In the genomic region with DNA sequence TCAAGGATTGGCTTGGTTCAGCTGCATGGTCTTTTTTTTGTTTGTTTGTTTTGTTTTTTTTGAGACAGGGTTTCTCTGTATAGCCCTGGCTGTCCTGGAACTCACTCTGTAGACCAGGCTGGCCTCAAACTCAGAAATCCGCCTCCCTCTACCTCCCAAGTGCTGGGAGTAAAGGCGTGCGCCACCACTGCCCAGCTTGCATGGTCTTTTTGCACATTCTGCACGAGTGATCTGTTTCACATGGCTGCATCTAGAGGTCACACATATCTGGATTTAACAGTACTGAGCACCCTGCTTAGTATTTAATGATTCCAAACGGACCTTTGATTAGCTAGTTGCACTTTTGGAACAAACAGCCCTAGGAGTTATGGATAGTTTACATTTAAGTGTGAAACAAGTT, we compare ENCODE assay signal across 20 mouse cellular contexts. TPM values are rescaled to one million over a fixed set of nuclear protein-coding genes. Genes with fewer than 3 reads are reported as not detected.
A peak's percentile ranks its signal among the peaks of the same experiment; 100 is the strongest.
DNase-seq lines count a peak whose midpoint lies in the region; ATAC-seq and TF ChIP-seq lines count a peak whose summit lies in the region.
"Had no signal": no experiment of that assay in that cellular context is flagged by ENCODE, and none has a peak within 500 bp of the region (broad histone marks: within the 10 kb centered on the region; RNA-seq: fewer than 3 reads in every experiment).

No protein-coding gene starts in this region.

- H3K27me3 ChIP-seq in stomach, embryonic 16.5 days (ENCODE audit: control insufficient read depth, insufficient read depth, low read length), result no peaks in the 10 kb centered on the region
- no peaks in the 10 kb centered on the region for H3K27me3 ChIP-seq in stomach, postnatal 0 days (ENCODE audit: control insufficient read depth, insufficient read depth, low read length)
- H3K27me3 ChIP-seq in intestine, postnatal 0 days (replicated peaks; ENCODE audit: control insufficient read depth, insufficient read depth, low read length), result no peaks in the 10 kb centered on the region
- no peaks in the 10 kb centered on the region for H3K27me3 ChIP-seq in liver, embryonic 15.5 days
- H3K27me3 ChIP-seq: midbrain, embryonic 12.5 days had no signal

- H3K4me2 ChIP-seq in stomach, embryonic 16.5 days (ENCODE audit: low read depth, low read length), result no peak overlapping the region
- no peak overlapping the region for H3K4me2 ChIP-seq in stomach, postnatal 0 days (replicated peaks; ENCODE audit: low read depth)
- no peak overlapping the region for H3K4me2 ChIP-seq in intestine, postnatal 0 days (replicated peaks; ENCODE audit: low read depth)
- peak overlapping the region; percentile 46; the same call in 1 of the 2 replicates for H3K4me2 ChIP-seq in liver, embryonic 15.5 days
- H3K4me2 ChIP-seq: heart, embryonic 13.5 days; lung, embryonic 14.5 days; midbrain, embryonic 12.5 days had no signal

- no peak for TF ChIP-seq EP300 in stomach, postnatal 0 days (optimal IDR thresholded peaks at IDR 0.05)

- 0 out of 2 replicates have a peak, but pooled peaks cover 2% of the 10 kb centered on the region for H3K4me1 ChIP-seq in stomach, embryonic 16.5 days (ENCODE audit: control insufficient read depth, insufficient read depth, low read length)
- H3K4me1 ChIP-seq in stomach, postnatal 0 days (replicated peaks; ENCODE audit: control insufficient read depth, insufficient read depth), result no peaks in the 10 kb centered on the region
- peaks cover 23% of the 10 kb centered on the region for H3K4me1 ChIP-seq in bone marrow macrophage, adult 2 months (ENCODE audit: control insufficient read depth, insufficient read depth, low read length)
- H3K4me1 ChIP-seq in intestine, postnatal 0 days (replicated peaks; ENCODE audit: control insufficient read depth, insufficient read depth, low read length), result no peaks in the 10 kb centered on the region; the same call in none of the 2 replicates
- peaks cover 15% of the 10 kb centered on the region for H3K4me1 ChIP-seq in liver, embryonic 15.5 days (replicated peaks)
- H3K4me1 ChIP-seq: embryonic facial prominence, embryonic 10.5 days; heart, embryonic 13.5 days; midbrain, embryonic 12.5 days had no signal

- H3K27ac ChIP-seq in stomach, embryonic 16.5 days (ENCODE audit: low read length), result 0 out of 2 replicates have a peak overlapping the region, but pooled peaks have one; percentile 34
- H3K27ac ChIP-seq in stomach, postnatal 0 days (replicated peaks), result no peak overlapping the region
- peak overlapping the region; percentile 15; the same call in 1 of the 2 replicates for H3K27ac ChIP-seq in bone marrow macrophage, adult 2 months (ENCODE audit: insufficient read depth, low read depth, low read length)
- peak overlapping the region; percentile 90; the same call in 1 of the 2 replicates for H3K27ac ChIP-seq in intestine, postnatal 0 days (ENCODE audit: low read depth, low read length)
- H3K27ac ChIP-seq in liver, embryonic 15.5 days (replicated peaks), result no peak overlapping the region
- H3K27ac ChIP-seq: embryonic facial prominence, embryonic 10.5 days; heart, embryonic 13.5 days; midbrain, embryonic 12.5 days had no signal

- no peak for DNase-seq in stomach, postnatal 0 days (ENCODE audit: low spot score)
- no peak for DNase-seq in cerebellum, postnatal 14 days
- DNase-seq in right cerebral cortex, adult 2 months (ENCODE audit: low spot score in 2 of 2), result no peak
- no peak for DNase-seq in cerebellum, adult 8-10 months
- DNase-seq: adrenal gland, postnatal 10 days; cerebellum, adult 18-20 months; gastrocnemius, postnatal 10 days; heart, postnatal 4 days; lung, embryonic 14.5 days; lung, postnatal 4 days; retina, postnatal 1 day; right cerebral cortex, postnatal 4 days had no signal

- no peak for ATAC-seq in stomach, embryonic 16.5 days (ENCODE audit: insufficient read depth, low FRiP score)
- ATAC-seq in stomach, postnatal 0 days (ENCODE audit: low FRiP score, low TSS enrichment), result no peak; the same call in 1 of the 2 replicates
- no peak for ATAC-seq in intestine, postnatal 0 days
- ATAC-seq in liver, embryonic 15.5 days (ENCODE audit: insufficient read depth), result no peak; the same call in 1 of the 2 replicates
- ATAC-seq: hindbrain, embryonic 16.5 days had no signal

- TF ChIP-seq CTCF in stomach, postnatal 0 days (IDR thresholded peaks at IDR 0.05; ENCODE audit: low read depth), result no peak
- no peak for TF ChIP-seq CTCF in bone marrow macrophage, adult 2 months (IDR thresholded peaks at IDR 0.05; ENCODE audit: low read depth, low read length)
- no peak for TF ChIP-seq CTCF in intestine, postnatal 0 days (IDR thresholded peaks at IDR 0.05; ENCODE audit: low read depth)

- no peak overlapping the region for H3K4me3 ChIP-seq in stomach, embryonic 16.5 days (replicated peaks; ENCODE audit: low read length)
- H3K4me3 ChIP-seq in stomach, postnatal 0 days (ENCODE audit: low read depth, low read length), result no peak overlapping the region
- H3K4me3 ChIP-seq in bone marrow macrophage, adult 2 months (ENCODE audit: insufficient read depth, low read length), result no peak overlapping the region
- no peak overlapping the region for H3K4me3 ChIP-seq in intestine, postnatal 0 days (ENCODE audit: low read depth, low read length)
- H3K4me3 ChIP-seq in liver, embryonic 15.5 days (replicated peaks), result no peak overlapping the region
- H3K4me3 ChIP-seq: embryonic facial prominence, embryonic 10.5 days; heart, embryonic 13.5 days; midbrain, embryonic 12.5 days had no signal

- H3K9ac ChIP-seq in stomach, embryonic 16.5 days (ENCODE audit: low read length), result no peak overlapping the region
- H3K9ac ChIP-seq in stomach, postnatal 0 days (ENCODE audit: low read length), result no peak overlapping the region
- H3K9ac ChIP-seq in intestine, postnatal 0 days (ENCODE audit: low read depth, low read length), result no peak overlapping the region
- H3K9ac ChIP-seq in liver, embryonic 15.5 days, result no peak overlapping the region
- H3K9ac ChIP-seq: heart, embryonic 13.5 days; lung, embryonic 14.5 days; midbrain, embryonic 12.5 days had no signal

- no peaks in the 10 kb centered on the region for H3K9me3 ChIP-seq in stomach, embryonic 16.5 days (replicated peaks; ENCODE audit: control insufficient read depth, low read length)
- no peaks in the 10 kb centered on the region for H3K9me3 ChIP-seq in stomach, postnatal 0 days (ENCODE audit: control insufficient read depth, low read length)
- no peaks in the 10 kb centered on the region for H3K9me3 ChIP-seq in intestine, postnatal 0 days (ENCODE audit: control insufficient read depth)
- no peaks in the 10 kb centered on the region for H3K9me3 ChIP-seq in liver, embryonic 15.5 days (replicated peaks)
- H3K9me3 ChIP-seq: embryonic facial prominence, embryonic 10.5 days; heart, embryonic 13.5 days; midbrain, embryonic 12.5 days had no signal

- no peak for TF ChIP-seq POLR2A in bone marrow macrophage, adult 2 months (IDR thresholded peaks at IDR 0.05; ENCODE audit: borderline replicate concordance, low read depth, low read length)

- no peaks in the 10 kb centered on the region for H3K36me3 ChIP-seq in stomach, embryonic 16.5 days (ENCODE audit: control insufficient read depth, insufficient read depth, low read length)
- peaks cover 6% of the 10 kb centered on the region; the same call in 1 of the 2 replicates for H3K36me3 ChIP-seq in stomach, postnatal 0 days (ENCODE audit: control insufficient read depth, insufficient read depth, low read length)
- H3K36me3 ChIP-seq in intestine, postnatal 0 days (ENCODE audit: control insufficient read depth, insufficient read depth), result peaks cover 55% of the 10 kb centered on the region
- H3K36me3 ChIP-seq in liver, embryonic 15.5 days (replicated peaks), result peaks cover 12% of the 10 kb centered on the region; the same call in 1 of the 2 replicates

- WGBS in stomach, embryonic 16.5 days, result 79% methylated on average over 5 of the region's 5 CpGs
- 80% methylated on average over 5 of the region's 5 CpGs for WGBS in stomach, postnatal 0 days
- WGBS in intestine, postnatal 0 days, result 72% methylated on average over 5 of the region's 5 CpGs
- 67% methylated on average over 5 of the region's 5 CpGs for WGBS in liver, embryonic 15.5 days (ENCODE audit: insufficient replicate concordance)

RNA-seq across cellular contexts. Expression of a gene that starts 22.5 kb away (rescaled TPM):
- 14.6 and 15.3 TPM in 2 replicates for polyA plus RNA-seq in stomach, embryonic 16.5 days (2015; fragmentation: Nextera tagmentation; extraction: Ambion mirVana)
- polyA plus RNA-seq in stomach, postnatal 0 days (2015; fragmentation: Nextera tagmentation; extraction: Ambion mirVana), result 7.4 and 8.1 TPM in 2 replicates
- 23.4 and 26.1 TPM in 2 replicates for polyA plus RNA-seq in bone marrow macrophage, adult 2 months (2012; ENCODE audit: insufficient read depth, insufficient read length, missing spikeins)
- 61.5 and 65.2 TPM in 2 replicates for polyA plus RNA-seq in intestine, postnatal 0 days (2015; fragmentation: Nextera tagmentation; extraction: Ambion mirVana)
- polyA plus RNA-seq in liver, embryonic 15.5 days (2015; fragmentation: Nextera tagmentation; extraction: Ambion mirVana), result 2.4 and 2.5 TPM in 2 replicates

RNA-seq across cellular contexts. Expression of a gene that starts 37.3 kb away (rescaled TPM):
- 11.2 and 13.1 TPM in 2 replicates for polyA plus RNA-seq in stomach, embryonic 16.5 days (2015; fragmentation: Nextera tagmentation; extraction: Ambion mirVana)
- 9.6 and 11.4 TPM in 2 replicates for polyA plus RNA-seq in stomach, postnatal 0 days (2015; fragmentation: Nextera tagmentation; extraction: Ambion mirVana)
- polyA plus RNA-seq in bone marrow macrophage, adult 2 months (2012; ENCODE audit: insufficient read depth, insufficient read length, missing spikeins), result 34.1 and 40.1 TPM in 2 replicates
- polyA plus RNA-seq in intestine, postnatal 0 days (2015; fragmentation: Nextera tagmentation; extraction: Ambion mirVana), result 20.6 and 20.7 TPM in 2 replicates
- polyA plus RNA-seq in liver, embryonic 15.5 days (2015; fragmentation: Nextera tagmentation; extraction: Ambion mirVana), result 5.1 and 5.7 TPM in 2 replicates

RNA-seq across cellular contexts. Expression of a gene that starts 40.8 kb away (rescaled TPM):
- 16.3 and 18.3 TPM in 2 replicates for polyA plus RNA-seq in stomach, embryonic 16.5 days (2015; fragmentation: Nextera tagmentation; extraction: Ambion mirVana)
- 19.4 and 22.5 TPM in 2 replicates for polyA plus RNA-seq in stomach, postnatal 0 days (2015; fragmentation: Nextera tagmentation; extraction: Ambion mirVana)
- polyA plus RNA-seq in bone marrow macrophage, adult 2 months (2012; ENCODE audit: insufficient read depth, insufficient read length, missing spikeins), result 12.3 and 12.4 TPM in 2 replicates
- polyA plus RNA-seq in intestine, postnatal 0 days (2015; fragmentation: Nextera tagmentation; extraction: Ambion mirVana), result 21.2 and 23.2 TPM in 2 replicates
- 8.9 and 11.4 TPM in 2 replicates for polyA plus RNA-seq in liver, embryonic 15.5 days (2015; fragmentation: Nextera tagmentation; extraction: Ambion mirVana)

RNA-seq across cellular contexts. Expression of a gene that starts 40.8 kb away (rescaled TPM):
- 10.0 and 10.8 TPM in 2 replicates for polyA plus RNA-seq in stomach, embryonic 16.5 days (2015; fragmentation: Nextera tagmentation; extraction: Ambion mirVana)
- polyA plus RNA-seq in stomach, postnatal 0 days (2015; fragmentation: Nextera tagmentation; extraction: Ambion mirVana), result 5.3 and 5.6 TPM in 2 replicates
- 18.5 and 20.5 TPM in 2 replicates for polyA plus RNA-seq in bone marrow macrophage, adult 2 months (2012; ENCODE audit: insufficient read depth, insufficient read length, missing spikeins)
- polyA plus RNA-seq in intestine, postnatal 0 days (2015; fragmentation: Nextera tagmentation; extraction: Ambion mirVana), result 15.3 and 16.8 TPM in 2 replicates
- polyA plus RNA-seq in liver, embryonic 15.5 days (2015; fragmentation: Nextera tagmentation; extraction: Ambion mirVana), result 4.4 and 4.5 TPM in 2 replicates

Comparison
In these comparisons a context has a peak if more than half of its experiments do, and no peak if none do; other contexts are left out.
1. H3K27ac ChIP-seq: peak in stomach, embryonic 16.5 days (single experiment), bone marrow macrophage, adult 2 months (single experiment) and intestine, postnatal 0 days (single experiment); none in stomach, postnatal 0 days (single experiment) and liver, embryonic 15.5 days (single experiment).